9 mouse cellular contexts compared by ENCODE assay signal in genomic region chr2:92322669-92323068, GRCm38 (mm10). TPM values are rescaled to one million over a fixed set of nuclear protein-coding genes. Genes with fewer than 3 reads are reported as not detected.
DNase-seq lines count a peak whose midpoint lies in the region; ATAC-seq lines count a peak whose summit lies in the region.
"Had no signal": no experiment of that assay in that cellular context is flagged by ENCODE, and none has a peak within 500 bp of the region (broad histone marks: within the 10 kb centered on the region; RNA-seq: fewer than 3 reads in every experiment).

No protein-coding gene starts in this region.

- H3K36me3 ChIP-seq in heart, embryonic 10.5 days, result peaks cover 41% of the 10 kb centered on the region
- no peaks in the 10 kb centered on the region; the same call in 1 of the 2 replicates for H3K36me3 ChIP-seq in embryonic facial prominence, embryonic 11.5 days (replicated peaks; ENCODE audit: control insufficient read depth, insufficient read depth, low read depth, low read length)
- H3K36me3 ChIP-seq in hindbrain, embryonic 10.5 days, result peaks cover 64% of the 10 kb centered on the region

- H3K9ac ChIP-seq in embryonic facial prominence, embryonic 11.5 days (replicated peaks; ENCODE audit: low read length), result no peak overlapping the region

- no peak for ATAC-seq in embryonic facial prominence, embryonic 11.5 days (replicated peaks; ENCODE audit: insufficient number of reproducible peaks, low FRiP score, low TSS enrichment, low read depth)
- ATAC-seq in erythroid progenitor cell, adult 5-6 weeks (replicated peaks; ENCODE audit: low FRiP score, poor library complexity, severe bottlenecking), result no peak

- 78% methylated on average over 2 of the region's 2 CpGs for WGBS in heart, embryonic 10.5 days
- WGBS in embryonic facial prominence, embryonic 11.5 days, result 92% methylated on average over 2 of the region's 2 CpGs
- 83% methylated on average over 2 of the region's 2 CpGs for WGBS in hindbrain, embryonic 10.5 days

- no peaks in the 10 kb centered on the region for H3K27me3 ChIP-seq in heart, embryonic 10.5 days (ENCODE audit: insufficient read depth, poor library complexity, severe bottlenecking)
- no peaks in the 10 kb centered on the region for H3K27me3 ChIP-seq in embryonic facial prominence, embryonic 11.5 days (ENCODE audit: control insufficient read depth, insufficient read depth, low read length)
- H3K27me3 ChIP-seq in hindbrain, embryonic 10.5 days (ENCODE audit: insufficient read depth, poor library complexity, severe bottlenecking), result no peaks in the 10 kb centered on the region

- no peaks in the 10 kb centered on the region for H3K9me3 ChIP-seq in heart, embryonic 10.5 days
- no peaks in the 10 kb centered on the region for H3K9me3 ChIP-seq in embryonic facial prominence, embryonic 11.5 days (replicated peaks; ENCODE audit: control insufficient read depth, low read length)
- H3K9me3 ChIP-seq in hindbrain, embryonic 10.5 days, result no peaks in the 10 kb centered on the region

- no peak overlapping the region for H3K4me2 ChIP-seq in embryonic facial prominence, embryonic 11.5 days (ENCODE audit: low read depth, low read length)

- DNase-seq in heart, embryonic 10.5 days (ENCODE audit: low spot score), result peak; percentile 36
- no peak for DNase-seq in heart, adult 11 months
- DNase-seq in urinary bladder, postnatal 25 days (ENCODE audit: low spot score), result peak; percentile 10
- DNase-seq in urinary bladder, adult 18-20 months (ENCODE audit: low spot score in 2 of 2), result no peak
- peak; percentile 24 for DNase-seq in embryonic facial prominence, embryonic 11.5 days (ENCODE audit: low spot score)
- peak; percentile 39 for DNase-seq in retina, embryonic 14.5 days (ENCODE audit: low spot score)
- no peak for DNase-seq in hindbrain, embryonic 10.5 days (ENCODE audit: low spot score)

- H3K4me1 ChIP-seq in heart, embryonic 10.5 days, result no peaks in the 10 kb centered on the region
- no peaks in the 10 kb centered on the region for H3K4me1 ChIP-seq in embryonic facial prominence, embryonic 11.5 days (ENCODE audit: control insufficient read depth, insufficient read depth, low read length)
- H3K4me1 ChIP-seq in hindbrain, embryonic 10.5 days (replicated peaks), result peaks cover 3% of the 10 kb centered on the region; the same call in 1 of the 2 replicates

- H3K4me3 ChIP-seq in heart, embryonic 10.5 days, result no peak overlapping the region
- no peak overlapping the region for H3K4me3 ChIP-seq in embryonic facial prominence, embryonic 11.5 days (ENCODE audit: low read depth, low read length)
- no peak overlapping the region for H3K4me3 ChIP-seq in hindbrain, embryonic 10.5 days

- H3K27ac ChIP-seq in heart, embryonic 10.5 days, result no peak overlapping the region
- no peak overlapping the region for H3K27ac ChIP-seq in embryonic facial prominence, embryonic 11.5 days (replicated peaks; ENCODE audit: low read depth, low read length)
- H3K27ac ChIP-seq in hindbrain, embryonic 10.5 days, result no peak overlapping the region

RNA-seq across cellular contexts. Expression of gene Pex16, which starts 51.8 kb away (rescaled TPM):
- polyA plus RNA-seq in heart, embryonic 10.5 days (2016; fragmentation: Nextera tagmentation; extraction: Ambion mirVana), result 19.0 and 19.2 TPM in 2 replicates
- 11.7 and 14.3 TPM in 2 replicates for polyA plus RNA-seq in embryonic facial prominence, embryonic 11.5 days (2014; fragmentation: Nextera tagmentation; extraction: Ambion mirVana)
- total RNA-seq in erythroid progenitor cell, adult 5-6 weeks (2015; ENCODE audit: low replicate concordance), result 13.3 TPM in 1 of 2 replicates, not detected in the other
- total RNA-seq in erythroid progenitor cell, adult 5-6 weeks (2017; ENCODE audit: low replicate concordance), result 3.3 and 4.2 TPM in 2 replicates
- 26.0 and 30.1 TPM in 2 replicates for polyA plus RNA-seq in hindbrain, embryonic 10.5 days (2016; fragmentation: Nextera tagmentation; extraction: Ambion mirVana)

RNA-seq across cellular contexts. Expression of gene Large2, which starts 52.0 kb away (rescaled TPM):
- 1.6 and 7.0 TPM in 2 replicates for polyA plus RNA-seq in heart, embryonic 10.5 days (2016; fragmentation: Nextera tagmentation; extraction: Ambion mirVana)
- polyA plus RNA-seq in embryonic facial prominence, embryonic 11.5 days (2014; fragmentation: Nextera tagmentation; extraction: Ambion mirVana), result 5.8 and 6.6 TPM in 2 replicates
- not detected in 2 replicates for total RNA-seq in erythroid progenitor cell, adult 5-6 weeks (2015; ENCODE audit: low replicate concordance)
- not detected in 2 replicates for total RNA-seq in erythroid progenitor cell, adult 5-6 weeks (2017; ENCODE audit: low replicate concordance)
- polyA plus RNA-seq in hindbrain, embryonic 10.5 days (2016; fragmentation: Nextera tagmentation; extraction: Ambion mirVana), result 7.8 and 12.5 TPM in 2 replicates
- total RNA-seq: neutrophil, adult 5-6 weeks had no signal

RNA-seq across cellular contexts. Expression of gene 1700029I15Rik, which starts 59.7 kb away (rescaled TPM):
- polyA plus RNA-seq in heart, embryonic 10.5 days (2016; fragmentation: Nextera tagmentation; extraction: Ambion mirVana), result 0.89 and 2.7 TPM in 2 replicates
- 1.6 and 1.9 TPM in 2 replicates for polyA plus RNA-seq in embryonic facial prominence, embryonic 11.5 days (2014; fragmentation: Nextera tagmentation; extraction: Ambion mirVana)
- total RNA-seq in erythroid progenitor cell, adult 5-6 weeks (2015; ENCODE audit: low replicate concordance), result 1.3 TPM in 1 of 2 replicates, not detected in the other
- total RNA-seq in erythroid progenitor cell, adult 5-6 weeks (2017; ENCODE audit: low replicate concordance), result not detected in 2 replicates
- polyA plus RNA-seq in hindbrain, embryonic 10.5 days (2016; fragmentation: Nextera tagmentation; extraction: Ambion mirVana), result 3.3 and 4.3 TPM in 2 replicates

Comparison
In these comparisons a context has a peak if more than half of its experiments do, and no peak if none do; other contexts are left out.
1. DNase-seq: peak in heart, embryonic 10.5 days (single experiment), urinary bladder, postnatal 25 days (single experiment), embryonic facial prominence, embryonic 11.5 days (single experiment) and retina, embryonic 14.5 days (single experiment); none in heart, adult 11 months (single experiment), urinary bladder, adult 18-20 months (0 of 2) and hindbrain, embryonic 10.5 days (single experiment).